Mouse (Mus musculus): ENCODE measurements at regions not wholly inside any gene's neighbourhood (a gene's known extent, or its start where the extent isn't known, plus 50 kb on each side); places are given as distances from the start of the nearest gene placed in this dataset.

DNA sequence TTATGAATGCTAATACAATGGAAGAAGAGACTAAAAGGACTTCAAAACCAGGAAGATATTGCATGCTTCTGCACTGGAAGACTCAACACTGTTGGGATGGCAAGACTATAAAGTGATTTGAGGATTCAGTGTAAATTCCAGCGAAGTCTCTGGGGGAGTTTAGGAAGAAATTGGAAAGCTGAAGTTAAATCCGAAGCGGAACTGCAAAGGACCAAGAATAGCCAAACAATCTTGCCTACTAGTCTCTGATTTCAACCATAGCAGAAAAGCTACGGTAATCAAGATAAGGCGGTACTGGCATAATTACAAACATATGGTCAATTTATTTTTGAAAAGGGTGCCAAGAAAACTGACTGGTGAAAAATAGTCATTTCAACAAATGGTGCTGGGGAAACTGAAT, 216.0 kb upstream of the Ppfia2 start:
- TF ChIP-seq CTCF (IDR thresholded peaks at IDR 0.05; ENCODE audit: insufficient read depth, low read depth, low read length) = no peak
- TF ChIP-seq POLR2A (IDR thresholded peaks at IDR 0.05; ENCODE audit: insufficient read depth, low read depth, low read length) = no peak
